Mouse (Mus musculus) midbrain, embryonic 13.5 days (tissue): ENCODE data around the gene Rasd2. TPM values are rescaled to one million over a fixed set of nuclear protein-coding genes. Genes with fewer than 3 reads are reported as not detected.

ENCODE experiments used
- ATAC-seq: fragments of 200-750 bp; cut with Nextera tagmentation; 2 replicates; pipeline ENCODE4 v1.8.0; 2017; ENCODE audit warnings: mild to moderate bottlenecking, moderate TSS enrichment, moderate library complexity
- H3K27ac ChIP-seq: fragments of 300-500 bp; sonication (generic); 2 replicates; pipeline ENCODE4 v1.5.1; 2015; ENCODE audit warnings: inconsistent platforms, mild to moderate bottlenecking, moderate library complexity
- H3K27me3 ChIP-seq: fragments of 300-500 bp; sonication (generic); 2 replicates; pipeline ENCODE4 v1.6.1; 2015; ENCODE audit warnings: mild to moderate bottlenecking, inconsistent platforms
- H3K36me3 ChIP-seq: fragments of 300-500 bp; sonication (generic); 2 replicates; pipeline ENCODE4 v1.6.1; 2015; ENCODE audit warnings: mild to moderate bottlenecking, inconsistent platforms
- H3K4me1 ChIP-seq: fragments of 300-500 bp; sonication (generic); replicated peaks from 2 replicates; pipeline ENCODE4 v1.6.1; 2015; ENCODE audit warnings: inconsistent platforms
- H3K4me2 ChIP-seq: fragments of 300-500 bp; sonication (generic); replicated peaks from 2 replicates; pipeline ENCODE4 v1.6.1; 2015; ENCODE audit warnings: moderate library complexity, mild to moderate bottlenecking, inconsistent platforms
- H3K4me3 ChIP-seq: fragments of 300-500 bp; sonication (generic); replicated peaks from 2 replicates; pipeline ENCODE4 v1.5.1; 2015; ENCODE audit warnings: mild to moderate bottlenecking, inconsistent platforms
- H3K9ac ChIP-seq: fragments of 300-500 bp; sonication (generic); replicated peaks from 2 replicates; pipeline ENCODE4 v1.6.1; 2015; ENCODE audit warnings: mild to moderate bottlenecking, inconsistent platforms
- H3K9me3 ChIP-seq: fragments of 300-500 bp; sonication (generic); 2 replicates; pipeline ENCODE4 v1.6.1; 2016; ENCODE audit warnings: mild to moderate bottlenecking, inconsistent platforms
- WGBS: fragments of 180-500 bp; shearing (Covaris S2); methylation state at CpG from one replicate; pipeline ENCODE4 v1.1.7; 2015; 5-methylcytosine and 5-hydroxymethylcytosine counted together
- polyA plus RNA-seq: library from polyadenylated mRNA; unstranded; fragments of >200 nt; fragmentation: Nextera tagmentation; extraction: Ambion mirVana; gene quantifications from 2 replicates; pipeline ENCODE4 v1.2.1, GENCODE M21; 2015

Rasd2 gene
- 0.45 and 0.92 TPM in 2 replicates for polyA plus RNA-seq

DNA sequence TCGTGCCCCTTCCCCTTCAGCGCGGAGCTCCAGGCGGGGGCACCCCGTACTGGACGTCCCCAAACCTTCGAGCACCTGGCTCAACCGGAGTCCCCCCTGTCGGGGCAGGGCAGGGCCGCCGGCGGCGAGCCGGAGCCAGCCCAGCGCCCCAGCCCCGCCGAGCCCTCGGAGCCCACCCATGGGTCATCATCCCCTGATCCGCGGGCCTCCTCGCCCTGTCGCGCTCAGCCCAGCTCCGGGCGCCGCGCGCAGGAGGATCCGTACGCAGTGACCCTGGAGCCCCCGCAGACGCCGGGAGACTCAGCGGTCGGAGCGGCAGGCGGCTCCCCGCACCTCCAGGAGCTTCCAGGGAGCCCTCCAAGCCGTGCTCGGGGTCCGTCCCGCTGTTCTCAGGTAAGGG is at the start of gene Rasd2:
Rasd2 (plus strand) TSS at position 259 of the 400 bp plus-strand sequence.
- no peak within 1 kb of the TSS for H3K27ac ChIP-seq
- peaks cover 73% of the 10 kb centered on the region for H3K27me3 ChIP-seq
- H3K4me1 ChIP-seq: peaks cover 12% of the 10 kb centered on the region
- H3K4me2 ChIP-seq: peak within 1 kb of the TSS; percentile 90
- no peaks in the 10 kb centered on the region for H3K36me3 ChIP-seq
- no peaks in the 10 kb centered on the region for H3K9me3 ChIP-seq
- H3K9ac ChIP-seq: peak within 1 kb of the TSS; percentile 59
- peak; percentile 24 for ATAC-seq
- H3K4me3 ChIP-seq: peak within 1 kb of the TSS; percentile 49
- under 1% methylated on average over 41 of the region's 42 CpGs for WGBS

DNA sequence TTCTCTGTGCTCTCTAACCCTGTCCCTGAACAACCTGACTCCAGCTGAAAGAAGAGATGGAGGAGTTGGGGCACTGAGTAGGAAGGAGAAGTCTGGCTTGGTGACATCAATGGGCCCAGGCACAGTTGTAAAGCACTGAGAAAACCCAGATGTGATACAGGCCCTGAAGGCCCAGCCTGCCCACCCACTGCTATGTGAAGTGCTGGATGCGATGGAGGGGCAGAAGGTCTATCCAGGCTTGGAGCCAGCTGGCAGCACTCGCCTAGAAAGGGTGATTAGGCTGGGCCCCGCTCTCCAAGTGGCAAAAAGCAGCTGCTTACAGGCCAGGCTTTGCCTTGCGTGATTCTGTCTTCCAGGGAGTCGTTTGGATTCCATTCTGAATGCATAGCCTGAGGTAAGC is 44.4 kb upstream of the Rasd2 start:
- no peak overlapping the region for H3K4me3 ChIP-seq
- H3K36me3 ChIP-seq: no peaks in the 10 kb centered on the region
- WGBS: 80% methylated on average over 5 of the region's 5 CpGs
- H3K27ac ChIP-seq: no peak overlapping the region
- no peak overlapping the region for H3K4me2 ChIP-seq
- H3K9ac ChIP-seq: no peak overlapping the region
- no peaks in the 10 kb centered on the region for H3K27me3 ChIP-seq
- no peaks in the 10 kb centered on the region for H3K9me3 ChIP-seq
- no peak; the same call in 1 of the 2 replicates for ATAC-seq
- no peaks in the 10 kb centered on the region for H3K4me1 ChIP-seq

DNA sequence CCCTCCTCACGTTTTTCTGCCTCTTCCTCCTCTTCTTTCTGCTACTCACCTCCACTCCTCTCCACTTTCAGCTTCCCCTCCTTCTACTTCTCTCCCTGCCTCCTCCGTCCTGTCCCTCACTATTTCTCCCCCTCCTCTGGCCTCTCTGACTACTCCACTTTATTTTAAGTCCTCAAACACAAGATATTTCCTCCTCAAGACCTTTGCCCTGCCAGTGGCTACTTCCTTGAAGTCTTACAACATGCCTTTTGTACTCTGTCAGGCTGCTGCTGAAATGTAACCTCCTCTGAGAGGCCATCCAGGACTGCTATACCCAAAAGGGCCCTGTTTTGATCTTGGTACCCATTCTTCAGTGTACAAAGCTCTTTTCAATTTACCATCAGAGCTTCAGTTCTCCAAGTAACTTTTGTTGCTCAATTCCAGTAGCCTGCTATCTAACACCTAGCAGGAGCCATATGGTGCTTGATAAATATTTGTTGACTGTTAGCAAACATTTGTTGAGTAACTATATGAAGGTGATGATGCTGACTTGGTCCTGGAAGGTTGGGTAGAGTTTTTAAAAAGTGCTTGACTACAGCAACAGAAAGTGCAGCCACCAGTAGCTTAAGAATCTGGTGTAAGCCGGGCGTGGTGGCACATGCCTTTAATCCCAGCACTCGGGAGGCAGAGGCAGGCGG is 41.6 kb upstream of the Rasd2 start:
- ATAC-seq: no peak
- 83% methylated on average over 6 of the region's 6 CpGs for WGBS
- Histone ChIP-seq H3K4me2 (no peak overlapping the region), H3K27ac (no peak overlapping the region), H3K9ac (no peak overlapping the region), H3K4me3 (no peak overlapping the region), H3K4me1 (no peaks in the 10 kb centered on the region), H3K36me3 (no peaks in the 10 kb centered on the region), H3K27me3 (no peaks in the 10 kb centered on the region), H3K9me3 (no peaks in the 10 kb centered on the region)

DNA sequence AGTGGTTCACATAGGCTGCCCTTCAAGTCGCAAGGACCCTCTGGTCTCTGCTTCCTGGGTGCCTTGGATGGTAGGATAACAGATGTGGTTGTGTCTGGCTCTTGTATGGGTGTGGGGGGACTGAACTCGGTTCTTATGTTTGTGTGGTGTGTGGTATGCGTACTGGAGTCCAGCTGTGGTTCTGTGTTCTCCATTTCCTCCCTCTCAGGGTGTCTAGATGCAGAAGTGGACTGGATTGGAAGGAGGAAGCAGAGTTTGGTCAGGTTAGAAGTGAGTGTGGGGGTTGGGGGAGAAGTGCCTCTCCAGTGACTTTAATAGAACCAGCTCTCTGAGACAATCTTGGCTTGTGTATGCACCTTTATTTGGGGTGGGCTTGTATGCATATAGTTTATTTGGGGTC is 20.7 kb upstream of the Rasd2 start:
- H3K4me2 ChIP-seq: no peak overlapping the region
- H3K4me3 ChIP-seq: no peak overlapping the region
- H3K4me1 ChIP-seq: no peaks in the 10 kb centered on the region
- ATAC-seq: no peak
- WGBS: 77% methylated on average over 3 of the region's 3 CpGs
- no peak overlapping the region for H3K9ac ChIP-seq
- H3K27me3 ChIP-seq: no peaks in the 10 kb centered on the region
- no peaks in the 10 kb centered on the region for H3K9me3 ChIP-seq
- H3K36me3 ChIP-seq: no peaks in the 10 kb centered on the region
- H3K27ac ChIP-seq: no peak overlapping the region

DNA sequence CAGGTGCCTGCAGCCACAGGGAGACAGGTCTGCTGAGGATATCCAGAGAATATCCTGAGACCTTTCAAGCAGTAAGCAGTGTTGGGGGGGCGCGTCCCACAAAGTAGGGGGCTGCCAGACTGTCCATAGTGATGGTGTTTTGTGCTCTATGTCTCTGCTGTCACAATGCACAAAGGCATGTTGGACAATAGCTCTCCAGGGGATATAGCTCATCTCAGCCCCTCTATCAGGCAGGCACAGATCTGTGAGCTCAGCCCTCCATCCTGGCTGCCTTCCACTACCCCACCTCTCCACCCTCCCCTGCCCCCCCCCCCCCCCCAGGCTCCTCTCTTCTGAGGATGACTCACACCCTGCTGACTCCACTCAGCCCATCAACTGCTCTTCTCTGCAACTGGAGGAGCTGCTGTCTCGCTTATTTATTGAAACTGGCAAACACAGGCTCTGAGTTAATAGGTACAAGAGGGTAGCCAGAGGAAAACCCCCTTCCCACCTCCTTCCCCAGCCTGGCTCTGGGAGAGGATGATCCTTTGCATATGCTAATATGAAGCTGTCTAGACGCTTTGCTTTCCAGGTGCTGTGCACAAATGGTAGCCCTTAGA is 19.2 kb upstream of the Rasd2 start:
- Histone ChIP-seq H3K4me3 (no peak overlapping the region), H3K9ac (no peak overlapping the region), H3K27me3 (no peaks in the 10 kb centered on the region), H3K27ac (no peak overlapping the region), H3K9me3 (no peaks in the 10 kb centered on the region), H3K4me2 (no peak overlapping the region), H3K4me1 (no peaks in the 10 kb centered on the region; the same call in 1 of the 2 replicates), H3K36me3 (no peaks in the 10 kb centered on the region)
- 51% methylated on average over 4 of the region's 4 CpGs for WGBS
- ATAC-seq: peak; percentile 53; the same call in 1 of the 2 replicates

DNA sequence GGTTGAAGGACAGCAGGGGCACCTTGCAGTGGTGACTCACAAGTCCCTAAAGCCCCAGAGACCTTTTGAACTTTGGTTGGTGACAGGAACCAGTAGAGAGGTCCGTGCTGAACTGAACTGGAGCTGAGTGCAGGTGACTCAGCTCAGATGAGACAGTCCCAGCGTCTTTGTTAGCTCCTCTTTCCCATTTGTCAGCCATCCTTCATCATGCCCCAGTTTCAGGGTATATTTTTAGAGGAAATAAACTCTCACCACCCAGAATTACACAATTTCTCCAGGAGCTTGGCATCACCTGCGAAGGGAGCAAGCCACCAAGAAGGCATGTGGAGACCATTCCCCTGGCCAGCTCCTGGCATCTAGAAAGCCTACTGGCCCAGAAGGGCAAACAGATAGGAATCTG is 16.6 kb upstream of the Rasd2 start:
- ATAC-seq: no peak
- Histone ChIP-seq H3K27ac (no peak overlapping the region), H3K4me2 (no peak overlapping the region), H3K4me3 (no peak overlapping the region), H3K4me1 (no peaks in the 10 kb centered on the region; the same call in 1 of the 2 replicates), H3K9ac (no peak overlapping the region), H3K27me3 (no peaks in the 10 kb centered on the region), H3K36me3 (no peaks in the 10 kb centered on the region), H3K9me3 (no peaks in the 10 kb centered on the region)
- WGBS: 87% methylated on average over 3 of the region's 3 CpGs

DNA sequence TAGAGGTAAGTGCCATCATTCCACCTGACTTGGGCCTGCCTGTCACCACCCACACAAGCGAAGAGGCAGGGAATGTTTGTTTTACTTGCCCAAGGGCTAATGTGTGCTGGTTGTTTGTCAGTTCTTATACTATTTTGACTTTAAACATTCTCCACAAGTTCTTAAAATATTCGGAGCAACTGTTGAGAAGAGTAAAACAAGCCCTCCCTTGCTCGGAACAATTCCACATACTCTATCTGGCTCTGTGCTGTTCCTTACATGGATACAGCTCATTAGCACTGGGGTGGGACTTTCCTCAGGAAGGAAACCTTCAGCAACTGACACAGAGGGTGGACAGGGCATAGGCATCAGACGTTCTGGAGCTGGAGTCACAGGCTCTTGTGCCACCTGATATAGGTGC is 15.9 kb upstream of the Rasd2 start:
- Histone ChIP-seq H3K9me3 (no peaks in the 10 kb centered on the region), H3K4me2 (no peak overlapping the region), H3K36me3 (no peaks in the 10 kb centered on the region), H3K27ac (no peak overlapping the region), H3K4me3 (no peak overlapping the region), H3K9ac (no peak overlapping the region), H3K4me1 (no peaks in the 10 kb centered on the region; the same call in 1 of the 2 replicates), H3K27me3 (no peaks in the 10 kb centered on the region)
- WGBS: 74% methylated on average over 4 of the region's 4 CpGs
- no peak for ATAC-seq

DNA sequence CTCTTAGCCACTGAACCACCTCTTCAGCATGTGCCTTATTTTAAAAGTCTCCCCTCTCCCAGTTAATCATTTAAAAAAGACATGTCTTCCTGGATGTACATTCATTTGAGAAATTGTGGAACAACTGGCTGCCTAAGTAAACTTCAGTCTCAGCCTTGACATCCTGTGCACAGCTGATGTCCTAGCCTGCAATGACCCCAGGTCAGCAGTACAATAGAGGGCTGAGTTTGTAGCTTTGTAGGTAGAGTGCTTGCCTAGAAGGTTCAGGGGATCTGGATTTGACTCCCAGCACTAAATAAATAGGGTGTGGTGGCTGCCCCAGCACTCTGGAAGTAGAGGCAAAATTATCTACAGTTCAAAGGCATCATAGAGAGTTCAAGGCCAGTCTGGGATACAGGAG is 15.4 kb upstream of the Rasd2 start:
- no peaks in the 10 kb centered on the region for H3K36me3 ChIP-seq
- no peak overlapping the region for H3K4me3 ChIP-seq
- no peaks in the 10 kb centered on the region; the same call in 1 of the 2 replicates for H3K4me1 ChIP-seq
- no peaks in the 10 kb centered on the region for H3K9me3 ChIP-seq
- H3K27ac ChIP-seq: no peak overlapping the region
- H3K9ac ChIP-seq: no peak overlapping the region
- no peak overlapping the region for H3K4me2 ChIP-seq
- no peak for ATAC-seq
- no peaks in the 10 kb centered on the region for H3K27me3 ChIP-seq

DNA sequence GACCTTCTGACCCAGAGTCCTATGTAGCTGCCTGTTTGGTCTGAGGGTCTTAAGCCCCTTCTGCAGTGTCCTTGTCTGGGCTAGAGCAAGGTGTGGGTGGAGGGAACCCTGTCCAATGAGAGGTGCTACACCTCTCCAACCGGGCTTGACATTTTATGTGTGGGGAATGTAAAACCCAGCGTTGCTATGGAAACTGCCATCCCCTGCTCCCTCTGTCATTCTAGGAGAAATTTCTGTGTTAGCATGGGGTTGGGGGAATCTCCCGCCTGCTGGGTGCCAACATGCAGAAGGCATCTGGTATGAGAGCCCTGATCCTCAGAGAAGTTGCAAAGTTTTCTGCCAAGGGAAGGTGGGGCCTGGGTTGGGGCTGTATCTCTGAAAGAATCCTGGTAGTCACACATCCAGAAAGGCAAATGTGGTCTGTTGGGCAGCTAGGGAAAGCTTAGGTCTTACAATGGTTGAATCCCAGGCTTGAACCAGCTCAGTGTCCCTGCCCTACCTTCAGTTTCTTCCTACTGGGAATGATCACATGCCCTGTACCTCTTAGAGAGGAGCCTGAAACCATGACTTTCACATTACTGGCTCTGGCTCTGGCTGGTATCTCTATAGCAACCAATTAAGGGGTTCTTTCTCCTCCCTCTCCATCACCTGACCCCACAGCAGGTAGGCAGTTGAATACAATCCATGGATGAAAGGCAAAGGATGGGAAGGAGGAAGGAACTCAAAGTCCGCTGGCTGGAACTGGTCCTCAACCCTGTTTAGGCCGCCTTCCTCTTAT is 14.6 kb upstream of the Rasd2 start:
- WGBS: 69% methylated on average over 5 of the region's 5 CpGs
- no peak overlapping the region for H3K27ac ChIP-seq

DNA sequence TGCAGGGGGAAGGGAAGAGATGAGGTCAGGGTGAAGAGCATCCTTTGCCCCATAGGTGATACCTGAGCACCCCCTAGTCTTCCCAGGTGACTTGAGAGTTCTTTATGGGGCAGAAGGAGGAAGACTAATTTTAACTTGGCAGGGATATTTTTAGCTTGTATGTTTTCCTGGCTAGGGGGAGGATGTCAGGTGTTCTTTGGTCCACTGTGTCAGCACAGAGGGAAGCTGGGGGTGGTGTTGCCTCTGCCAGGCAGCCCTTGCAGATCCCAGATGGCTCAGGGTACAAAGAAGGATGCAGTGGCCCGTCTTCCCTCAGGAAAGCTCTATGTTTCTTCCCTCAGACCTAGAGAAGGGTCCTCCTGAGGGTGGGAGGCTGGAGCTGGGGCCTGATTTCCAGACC is 13.8 kb upstream of the Rasd2 start:
- H3K9me3 ChIP-seq: no peaks in the 10 kb centered on the region
- no peak overlapping the region for H3K27ac ChIP-seq
- H3K27me3 ChIP-seq: no peaks in the 10 kb centered on the region
- no peak overlapping the region for H3K4me2 ChIP-seq
- H3K4me3 ChIP-seq: no peak overlapping the region
- WGBS: 52% methylated on average over 1 of the region's 1 CpGs
- H3K36me3 ChIP-seq: no peaks in the 10 kb centered on the region
- H3K9ac ChIP-seq: no peak overlapping the region
- no peaks in the 10 kb centered on the region; the same call in 1 of the 2 replicates for H3K4me1 ChIP-seq
- ATAC-seq: no peak

More for the DNA sequence above, 14.6 kb upstream of the Rasd2 start:
- no peak overlapping the region for H3K4me3 ChIP-seq
- H3K9me3 ChIP-seq: no peaks in the 10 kb centered on the region
- H3K9ac ChIP-seq: no peak overlapping the region
- no peaks in the 10 kb centered on the region for H3K27me3 ChIP-seq
- ATAC-seq: peak; percentile 44
- no peaks in the 10 kb centered on the region for H3K36me3 ChIP-seq
- no peaks in the 10 kb centered on the region; the same call in 1 of the 2 replicates for H3K4me1 ChIP-seq
- no peak overlapping the region for H3K4me2 ChIP-seq

DNA sequence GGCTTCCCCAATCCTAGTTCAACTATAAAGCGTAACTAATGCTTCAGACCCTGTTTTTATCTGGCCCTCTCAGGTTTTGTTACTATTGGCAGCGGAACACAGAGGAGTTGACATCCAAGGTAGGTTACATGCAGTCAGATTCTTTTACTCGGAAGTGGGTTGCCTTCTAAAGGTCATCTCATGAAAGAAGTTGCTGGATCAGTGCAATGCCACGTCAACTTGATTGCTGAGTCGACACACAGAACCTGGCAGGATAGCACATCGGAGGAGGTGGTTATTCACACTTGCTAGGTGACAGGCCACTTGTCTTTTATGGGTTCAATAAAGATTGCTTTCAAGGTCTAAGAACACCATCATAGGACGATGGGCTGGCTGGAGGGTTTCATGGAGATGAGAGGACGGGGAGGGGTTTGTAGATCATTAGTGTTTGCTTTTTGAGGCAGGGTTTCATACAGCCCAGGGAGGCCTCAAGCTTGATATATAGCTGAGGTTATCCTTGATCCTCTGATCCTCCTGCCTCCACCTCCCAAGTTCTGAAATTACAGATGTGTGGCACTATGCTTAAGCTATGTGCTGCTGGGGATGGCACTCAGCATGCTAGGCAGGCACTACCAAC is 11.6 kb upstream of the Rasd2 start:
- Histone ChIP-seq H3K36me3 (no peaks in the 10 kb centered on the region), H3K4me2 (no peak overlapping the region), H3K4me1 (no peaks in the 10 kb centered on the region; the same call in 1 of the 2 replicates), H3K4me3 (no peak overlapping the region), H3K27ac (no peak overlapping the region), H3K9me3 (no peaks in the 10 kb centered on the region), H3K27me3 (no peaks in the 10 kb centered on the region), H3K9ac (no peak overlapping the region)
- 83% methylated on average over 8 of the region's 8 CpGs for WGBS
- ATAC-seq: no peak

DNA sequence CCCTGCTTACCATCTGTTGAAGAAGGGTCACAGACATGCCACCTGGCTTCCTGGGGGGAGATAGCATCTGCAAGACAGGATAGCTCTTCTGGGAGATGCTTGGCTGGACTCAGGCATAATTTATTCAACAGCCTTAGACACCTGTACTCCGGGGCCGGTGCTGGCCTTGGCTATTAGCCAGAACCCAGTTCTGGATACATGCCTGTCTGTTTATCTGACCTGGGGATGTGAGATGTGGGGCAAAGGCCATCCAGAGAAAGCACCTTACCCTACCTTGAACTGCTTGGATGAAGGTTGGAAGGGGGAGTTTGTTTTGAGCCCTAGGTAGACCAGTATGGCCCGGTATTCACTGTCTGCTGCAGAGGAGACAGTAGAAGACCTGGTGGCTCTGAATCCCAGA is 10.8 kb upstream of the Rasd2 start:
- no peak for ATAC-seq
- H3K9ac ChIP-seq: no peak overlapping the region
- no peak overlapping the region for H3K4me3 ChIP-seq
- no peak overlapping the region for H3K27ac ChIP-seq
- H3K4me2 ChIP-seq: no peak overlapping the region
- no peaks in the 10 kb centered on the region for H3K27me3 ChIP-seq
- no peaks in the 10 kb centered on the region for H3K36me3 ChIP-seq
- 100% methylated on average over 3 of the region's 3 CpGs for WGBS
- H3K9me3 ChIP-seq: no peaks in the 10 kb centered on the region
- H3K4me1 ChIP-seq: no peaks in the 10 kb centered on the region; the same call in 1 of the 2 replicates
